Mouse (Mus musculus) embryonic facial prominence, embryonic 10.5 days (tissue): ENCODE data around the gene Gmeb2. TPM values are rescaled to one million over a fixed set of nuclear protein-coding genes. Genes with fewer than 3 reads are reported as not detected.

Experiments used
- DNase-seq: peaks from one replicate; pipeline ENCODE4 v3.0.0-alpha.2; 2017; ENCODE audit warnings: low spot score
- H3K27ac ChIP-seq: fragments of 300-500 bp; sonication (generic); replicated peaks from 2 replicates; pipeline ENCODE4 v1.5.1; 2016; ENCODE audit warnings: mild to moderate bottlenecking
- H3K27me3 ChIP-seq: fragments of 300-500 bp; sonication (generic); replicated peaks from 2 replicates; pipeline ENCODE4 v1.6.1; 2016; ENCODE audit warnings: low read depth, mild to moderate bottlenecking; ENCODE audit not compliant: poor library complexity, severe bottlenecking
- H3K36me3 ChIP-seq: fragments of 300-500 bp; sonication (generic); replicated peaks from 2 replicates; pipeline ENCODE4 v1.6.1; 2016; ENCODE audit warnings: mild to moderate bottlenecking, moderate library complexity
- H3K4me1 ChIP-seq: fragments of 300-500 bp; sonication (generic); 2 replicates; pipeline ENCODE4 v1.6.1; 2016
- H3K4me3 ChIP-seq: fragments of 300-500 bp; sonication (generic); 2 replicates; pipeline ENCODE4 v1.5.1; 2016; ENCODE audit warnings: mild to moderate bottlenecking, moderate library complexity
- H3K9me3 ChIP-seq: fragments of 300-500 bp; sonication (generic); 2 replicates; pipeline ENCODE4 v1.6.1; 2016; ENCODE audit warnings: mild to moderate bottlenecking
- WGBS: fragments of 180-500 bp; shearing (Covaris S2); methylation state at CpG from one replicate; pipeline ENCODE4 v1.1.7; 2016; 5-methylcytosine and 5-hydroxymethylcytosine counted together
- polyA plus RNA-seq: library from polyadenylated mRNA; unstranded; fragments of >200 nt; fragmentation: Nextera tagmentation; extraction: Ambion mirVana; gene quantifications from 2 replicates; pipeline ENCODE4 v1.2.1, GENCODE M21; 2016

Gmeb2 gene
- polyA plus RNA-seq, 1 experiment from 2014 or later: 20.2 TPM

DNA sequence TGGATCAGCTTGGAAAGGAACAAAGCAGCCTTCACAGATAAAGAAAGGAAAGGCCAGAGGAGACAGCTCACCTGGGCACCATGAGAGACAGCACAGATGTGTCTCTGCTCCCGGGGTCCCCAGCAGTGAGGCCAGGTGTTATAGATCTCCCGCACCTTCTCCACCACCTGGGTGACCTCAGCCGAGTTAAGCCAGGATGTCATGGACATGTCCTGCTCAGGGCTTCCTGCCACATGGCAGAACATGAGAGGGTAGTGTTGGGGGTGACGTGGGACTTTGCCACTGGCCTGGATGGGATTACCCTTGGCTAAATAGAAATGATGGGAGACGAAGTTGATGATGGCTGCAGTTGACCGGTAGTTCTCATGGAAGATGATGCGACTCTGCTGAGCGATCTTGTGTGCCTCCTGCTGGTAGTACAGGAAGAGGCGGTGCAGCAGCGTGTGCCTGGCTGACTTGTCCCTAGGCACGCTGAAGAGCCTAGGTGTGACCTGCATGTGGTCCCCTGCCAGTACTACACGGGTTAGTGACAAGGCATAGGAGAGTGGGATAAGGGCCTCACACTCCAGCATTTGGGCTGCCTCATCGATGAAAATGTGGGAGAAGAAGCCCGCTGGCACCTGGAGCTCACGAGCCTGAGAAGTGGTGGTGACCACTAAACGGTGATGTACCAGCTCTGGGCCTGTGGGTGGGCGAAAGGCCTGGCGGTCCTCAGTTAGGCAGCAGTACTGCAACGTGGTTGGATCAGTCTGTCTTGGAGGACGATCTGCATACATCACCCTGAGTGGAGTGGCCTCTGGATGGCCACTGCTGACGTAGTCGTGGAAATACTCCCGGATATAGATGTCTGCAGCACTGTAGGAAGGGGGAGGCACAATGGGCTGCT lies 51.9 kb downstream of the Gmeb2 start:
- H3K9me3 ChIP-seq: no peaks in the 10 kb centered on the region
- 86% methylated on average over 23 of the region's 23 CpGs for WGBS
- no peak for DNase-seq

DNA sequence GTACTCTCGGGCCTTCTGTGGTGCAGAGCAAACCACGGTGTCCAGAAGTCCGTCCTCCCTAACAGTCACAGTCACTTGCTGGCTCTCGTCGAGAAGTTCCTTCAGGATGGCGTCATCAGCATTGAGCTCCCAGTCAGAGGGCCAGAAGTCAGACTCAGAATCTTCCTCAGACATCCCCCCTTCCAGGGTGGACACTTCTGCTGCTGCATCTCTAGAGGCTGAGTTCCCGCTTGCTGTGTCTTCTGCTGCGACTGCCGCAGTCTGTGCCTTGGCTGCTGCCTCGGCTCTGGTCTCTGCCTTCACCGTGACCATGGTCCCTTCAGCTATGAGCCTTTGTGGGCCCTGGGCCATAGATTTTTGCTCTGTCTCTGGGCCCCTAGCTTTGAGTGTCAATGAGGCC lies 53.2 kb downstream of the Gmeb2 start:
- no peak for DNase-seq
- 93% methylated on average over 11 of the region's 11 CpGs for WGBS
- Histone ChIP-seq H3K4me3 (no peak overlapping the region), H3K27ac (no peak overlapping the region), H3K36me3 (no peaks in the 10 kb centered on the region; the same call in 1 of the 2 replicates), H3K4me1 (no peaks in the 10 kb centered on the region), H3K27me3 (no peaks in the 10 kb centered on the region), H3K9me3 (no peaks in the 10 kb centered on the region)

More for the DNA sequence above, 51.9 kb downstream of the Gmeb2 start:
- no peaks in the 10 kb centered on the region; the same call in 1 of the 2 replicates for H3K36me3 ChIP-seq
- H3K27me3 ChIP-seq: no peaks in the 10 kb centered on the region
- H3K4me1 ChIP-seq: no peaks in the 10 kb centered on the region
- no peak overlapping the region for H3K4me3 ChIP-seq
- no peak overlapping the region for H3K27ac ChIP-seq

DNA sequence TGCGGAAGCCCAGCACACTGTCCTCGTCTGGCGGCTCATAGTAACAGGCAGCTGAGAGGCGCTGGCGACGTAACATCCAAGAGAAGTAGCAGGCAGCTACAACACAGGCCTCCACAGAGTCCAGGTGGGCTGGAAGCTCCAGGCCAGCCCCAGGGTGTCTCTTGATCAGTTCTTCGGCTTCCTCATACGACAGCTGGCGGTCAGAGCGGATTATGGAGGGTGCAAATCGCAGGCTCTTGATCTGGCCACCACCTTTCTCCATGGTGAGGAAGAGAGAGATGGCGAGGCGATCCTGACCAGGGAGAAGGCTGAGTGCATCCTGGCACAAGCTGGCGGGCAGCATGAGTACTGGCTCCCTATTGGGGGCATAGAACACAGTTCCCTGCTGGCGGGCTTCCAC lies 54.4 kb downstream of the Gmeb2 start:
- Histone ChIP-seq H3K4me3 (no peak overlapping the region), H3K4me1 (peaks cover 4% of the 10 kb centered on the region), H3K27me3 (no peaks in the 10 kb centered on the region), H3K27ac (no peak overlapping the region), H3K36me3 (no peaks in the 10 kb centered on the region; the same call in 1 of the 2 replicates), H3K9me3 (no peaks in the 10 kb centered on the region)
- WGBS: 89% methylated on average over 15 of the region's 15 CpGs
- no peak for DNase-seq

GRCm38 (mm10) chr2:181231171-181231570 lies 56.7 kb downstream of the Gmeb2 start:
- H3K27ac ChIP-seq: peak overlapping the region; percentile 19; the same call in 1 of the 2 replicates
- H3K27me3 ChIP-seq: no peaks in the 10 kb centered on the region
- H3K4me1 ChIP-seq: peaks cover 14% of the 10 kb centered on the region
- H3K36me3 ChIP-seq: no peaks in the 10 kb centered on the region; the same call in 1 of the 2 replicates
- DNase-seq: no peak
- no peak overlapping the region for H3K4me3 ChIP-seq
- WGBS: 75% methylated on average over 20 of the region's 20 CpGs
- no peaks in the 10 kb centered on the region for H3K9me3 ChIP-seq

GRCm38 (mm10) chr2:181228335-181228734 lies 59.5 kb downstream of the Gmeb2 start:
- no peaks in the 10 kb centered on the region for H3K27me3 ChIP-seq
- H3K4me3 ChIP-seq: no peak overlapping the region
- H3K36me3 ChIP-seq: no peaks in the 10 kb centered on the region; the same call in 1 of the 2 replicates
- peak overlapping the region; percentile 48; the same call in 1 of the 2 replicates for H3K27ac ChIP-seq
- DNase-seq: no peak
- no peaks in the 10 kb centered on the region for H3K9me3 ChIP-seq
- WGBS: 73% methylated on average over 1 of the region's 1 CpGs
- H3K4me1 ChIP-seq: peaks cover 14% of the 10 kb centered on the region

DNA sequence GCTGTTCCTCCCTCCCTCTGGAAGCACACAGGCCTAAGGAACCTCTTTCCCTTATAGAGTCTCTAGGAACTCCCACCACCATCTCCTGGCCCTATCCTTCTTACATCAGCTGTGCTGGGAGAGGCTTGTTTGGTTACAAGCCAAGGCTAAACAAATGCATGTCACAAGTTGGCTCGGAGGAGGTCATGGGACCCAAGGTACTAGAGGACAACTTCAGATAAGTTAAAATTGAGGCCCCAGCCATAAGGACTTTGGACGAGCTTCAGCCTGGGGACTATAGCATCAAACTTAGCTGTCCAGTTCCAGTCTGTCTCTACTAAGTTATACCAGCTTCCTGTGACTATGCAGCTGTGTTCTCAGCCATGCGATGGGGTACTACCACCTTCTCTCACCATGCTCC lies 60.7 kb downstream of the Gmeb2 start:
- Histone ChIP-seq H3K27ac (no peak overlapping the region), H3K4me1 (peaks cover 14% of the 10 kb centered on the region), H3K9me3 (no peaks in the 10 kb centered on the region), H3K4me3 (no peak overlapping the region), H3K27me3 (no peaks in the 10 kb centered on the region), H3K36me3 (no peaks in the 10 kb centered on the region; the same call in 1 of the 2 replicates)
- 88% methylated on average over 3 of the region's 3 CpGs for WGBS
- no peak for DNase-seq

- H3K27ac ChIP-seq: no peak overlapping the region
- DNase-seq: no peak
- peaks cover 26% of the 10 kb centered on the region for H3K4me1 ChIP-seq
- no peak overlapping the region for H3K4me3 ChIP-seq
- no peaks in the 10 kb centered on the region; the same call in 1 of the 2 replicates for H3K36me3 ChIP-seq
- no peaks in the 10 kb centered on the region for H3K9me3 ChIP-seq
- H3K27me3 ChIP-seq: no peaks in the 10 kb centered on the region; the same call in 1 of the 2 replicates
- WGBS: 85% methylated on average over 2 of the region's 2 CpGs
These were observed 62.8 kb downstream of the Gmeb2 start for GRCm38 (mm10) chr2:181224994-181225393.

DNA sequence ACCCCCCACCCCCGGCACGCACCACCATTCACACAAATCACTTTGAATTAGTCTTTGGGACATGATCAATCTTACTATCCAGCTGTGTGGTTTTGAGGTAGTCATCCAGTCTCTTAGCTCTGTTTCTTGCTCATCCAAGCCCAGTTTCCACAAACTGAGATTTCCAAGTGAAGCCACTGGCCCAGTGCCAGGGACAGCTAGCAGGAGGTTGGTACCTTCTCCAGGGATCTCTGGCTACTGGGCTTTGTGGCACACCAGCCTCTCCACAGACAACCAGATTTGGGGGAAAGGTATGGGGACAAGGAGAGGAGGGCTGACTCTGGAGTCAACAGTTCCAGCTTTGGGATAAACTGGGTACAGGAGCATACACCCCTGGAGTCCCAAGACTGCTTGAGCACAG lies 67.5 kb downstream of the Gmeb2 start:
- DNase-seq: no peak
- Histone ChIP-seq H3K27me3 (peaks cover 8% of the 10 kb centered on the region), H3K36me3 (no peaks in the 10 kb centered on the region), H3K4me3 (peak overlapping the region; percentile 55), H3K9me3 (no peaks in the 10 kb centered on the region), H3K4me1 (peaks cover 23% of the 10 kb centered on the region), H3K27ac (peak overlapping the region; percentile 40)
- 57% methylated on average over 2 of the region's 2 CpGs for WGBS

DNA sequence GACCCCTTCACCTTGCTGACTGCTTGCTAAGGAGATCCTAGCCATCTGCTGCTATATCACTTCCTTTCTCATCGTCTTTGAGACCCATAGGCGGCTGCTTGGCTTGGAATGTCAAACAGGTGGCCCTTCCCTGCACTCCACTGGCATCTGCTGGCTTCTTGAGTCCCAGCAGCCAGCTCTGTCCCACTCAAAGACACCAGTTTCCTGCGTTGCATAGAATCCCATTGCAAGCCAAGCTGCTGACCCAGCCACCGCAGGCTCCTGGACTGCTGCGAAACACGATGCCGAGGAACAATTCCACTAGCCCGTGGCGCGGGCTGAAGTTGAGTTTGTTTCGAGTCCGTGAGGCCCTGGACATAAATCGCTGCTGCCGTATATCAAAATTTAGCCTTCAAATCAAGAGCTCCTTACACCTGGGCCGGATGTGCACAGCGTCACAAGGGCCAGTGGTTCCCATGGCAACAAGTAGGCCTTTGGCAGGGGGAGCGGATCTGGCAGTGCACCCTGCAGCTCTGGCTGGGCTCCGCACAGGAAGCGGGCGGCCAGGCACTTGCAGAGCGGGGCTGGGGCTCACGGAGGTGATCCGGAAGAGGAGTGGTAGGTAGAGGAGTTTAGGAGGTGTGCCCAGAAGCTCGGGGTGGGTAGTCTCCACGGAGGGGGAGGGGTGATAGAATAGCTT lies 68.2 kb downstream of the Gmeb2 start, which contains the start of gene Fndc11:
Fndc11 (plus strand) TSS at position 476 of the 679 bp plus-strand sequence.
- Histone ChIP-seq H3K4me3 (peak within 1 kb of the TSS; percentile 55), H3K27ac (peak within 1 kb of the TSS; percentile 40), H3K36me3 (no peaks in the 10 kb centered on the region), H3K9me3 (no peaks in the 10 kb centered on the region), H3K4me1 (peaks cover 23% of the 10 kb centered on the region), H3K27me3 (peaks cover 14% of the 10 kb centered on the region)
- DNase-seq: peak; percentile 88
- WGBS: 3% methylated on average over 25 of the region's 25 CpGs

- H3K4me3 ChIP-seq: 0 out of 2 replicates have a peak overlapping the region, but pooled peaks have one; percentile 55
- no peaks in the 10 kb centered on the region for H3K9me3 ChIP-seq
- WGBS: 59% methylated on average over 5 of the region's 5 CpGs
- 0 out of 2 replicates have a peak overlapping the region, but pooled peaks have one; percentile 40 for H3K27ac ChIP-seq
- H3K36me3 ChIP-seq: no peaks in the 10 kb centered on the region
- no peak for DNase-seq
- peaks cover 21% of the 10 kb centered on the region for H3K27me3 ChIP-seq
- peaks cover 23% of the 10 kb centered on the region for H3K4me1 ChIP-seq
These were observed 68.9 kb downstream of the Gmeb2 start for GRCm38 (mm10) chr2:181218881-181219485.

- Histone ChIP-seq H3K9me3 (no peaks in the 10 kb centered on the region), H3K4me1 (peaks cover 36% of the 10 kb centered on the region), H3K27ac (no peak overlapping the region), H3K4me3 (no peak overlapping the region), H3K27me3 (peaks cover 50% of the 10 kb centered on the region), H3K36me3 (no peaks in the 10 kb centered on the region)
- no peak for DNase-seq
- WGBS: 91% methylated on average over 6 of the region's 6 CpGs
These were observed 71.8 kb downstream of the Gmeb2 start for GRCm38 (mm10) chr2:181216037-181216436.

DNA sequence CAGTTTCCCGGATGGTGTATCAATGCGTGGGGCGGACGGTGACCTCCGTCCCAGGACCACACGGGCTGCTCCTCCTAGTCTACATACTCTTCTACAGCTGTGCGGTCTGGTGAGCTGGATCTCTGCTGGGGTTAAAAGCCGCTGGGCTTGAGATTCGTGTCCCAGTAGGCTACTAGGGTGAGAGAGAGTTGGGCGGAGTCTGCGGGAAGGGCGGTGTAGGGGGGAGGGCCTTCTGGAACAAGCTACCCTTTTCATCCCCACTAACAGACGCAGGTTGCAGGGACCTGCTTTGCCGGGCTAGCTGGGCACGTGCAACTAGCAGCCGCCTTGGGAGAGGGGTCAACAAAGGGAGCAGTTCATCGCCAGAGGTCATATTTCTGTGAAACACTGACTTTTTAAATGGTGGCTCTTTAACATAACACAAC lies 74.8 kb downstream of the Gmeb2 start, which contains the start of gene Srms:
Srms (minus strand) TSS at position 165 of the 425 bp plus-strand sequence.
- Histone ChIP-seq H3K4me1 (peaks cover 16% of the 10 kb centered on the region), H3K9me3 (no peaks in the 10 kb centered on the region), H3K27me3 (peaks cover 70% of the 10 kb centered on the region), H3K36me3 (no peaks in the 10 kb centered on the region), H3K27ac (no peak within 1 kb of the TSS; the same call in 1 of the 2 replicates), H3K4me3 (peak within 1 kb of the TSS; percentile 55)
- WGBS: 1% methylated on average over 17 of the region's 17 CpGs
- DNase-seq: peak; percentile 63
